9 mouse cellular contexts compared by ENCODE assay signal in the genomic region with DNA sequence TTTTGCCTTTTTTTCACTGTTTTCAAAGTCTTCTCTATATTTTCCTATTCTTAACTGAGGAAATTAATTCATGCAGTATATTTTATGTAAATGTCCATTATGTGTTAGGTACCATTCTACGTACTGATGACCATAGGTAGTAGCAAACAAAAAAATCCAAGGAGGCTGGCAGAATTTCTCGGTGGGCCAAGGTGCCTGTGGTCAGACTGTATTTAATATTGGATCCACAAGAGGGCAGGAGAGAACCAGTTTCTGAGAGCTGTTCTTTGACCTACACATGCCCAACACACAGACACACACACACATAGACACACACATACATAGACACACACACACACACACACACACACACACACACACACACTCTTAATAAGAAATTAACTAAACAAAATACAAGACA. TPM values are rescaled to one million over a fixed set of nuclear protein-coding genes. Genes with fewer than 3 reads are reported as not detected.
A peak's percentile ranks its signal among the peaks of the same experiment; 100 is the strongest.
DNase-seq lines count a peak whose midpoint lies in the region; ATAC-seq and TF ChIP-seq lines count a peak whose summit lies in the region.
"Had no signal": no experiment of that assay in that cellular context is flagged by ENCODE, and none has a peak within 500 bp of the region (broad histone marks: within the 10 kb centered on the region; RNA-seq: fewer than 3 reads in every experiment).

No protein-coding gene starts in this region.

- peak; percentile 35 for TF ChIP-seq CTCF in left cerebral cortex, adult 2 months (IDR thresholded peaks at IDR 0.05)

- H3K27ac ChIP-seq in left cerebral cortex, adult 2 months = no peak overlapping the region
- no peak overlapping the region for H3K27ac ChIP-seq in midbrain, embryonic 14.5 days (replicated peaks; ENCODE audit: low read depth, low read length)

- H3K36me3 ChIP-seq in midbrain, embryonic 14.5 days (ENCODE audit: control insufficient read depth, insufficient read depth, low read length) = no peaks in the 10 kb centered on the region

- no peaks in the 10 kb centered on the region for H3K4me1 ChIP-seq in midbrain, embryonic 14.5 days (ENCODE audit: control insufficient read depth, insufficient read depth, low read length)

- WGBS in midbrain, embryonic 14.5 days = 61% methylated on average over 2 of the region's 2 CpGs

- no peak overlapping the region for H3K4me3 ChIP-seq in left cerebral cortex, adult 2 months
- H3K4me3 ChIP-seq in midbrain, embryonic 14.5 days (replicated peaks; ENCODE audit: low read depth, low read length) = no peak overlapping the region

- ATAC-seq in midbrain, embryonic 14.5 days (ENCODE audit: low FRiP score, low TSS enrichment) = no peak
- no peak for ATAC-seq in erythroblast, adult 5-6 weeks (replicated peaks; ENCODE audit: low FRiP score, poor library complexity, severe bottlenecking)

- H3K4me2 ChIP-seq in midbrain, embryonic 14.5 days (ENCODE audit: low read length) = no peak overlapping the region

- no peak overlapping the region for H3K9ac ChIP-seq in midbrain, embryonic 14.5 days (replicated peaks; ENCODE audit: low read length)

- intact Hi-C loops in left cerebral cortex, adult 2 months (cut with DNase I) = loop anchor here (1.0 to 5.0 kb wide), 3 partner anchors 16 to 598 kb away; no protein-coding TSS in a partner anchor
- intact Hi-C loops in left cerebral cortex, postnatal 4 days (cut with DNase I) = no loop called here

- peak; percentile 2 for DNase-seq in adrenal gland, postnatal 10 days
- no peak for DNase-seq in adrenal gland, postnatal 25 days
- DNase-seq in left cerebral cortex, adult 2 months (ENCODE audit: extremely low spot score in 1 of 2, low spot score in 2 of 2) = no peak
- DNase-seq in left cerebral cortex, postnatal 4 days = no peak
- peak; percentile 4 for DNase-seq in c-Kit-positive CD71-positive TER-119-positive erythroid progenitor cells, embryonic 14.5 days (ENCODE audit: low spot score)
- peak; percentile 69 for DNase-seq in midbrain, embryonic 14.5 days
- no peak for DNase-seq in layer of hippocampus, adult 9-11 months
- DNase-seq: gastrocnemius, postnatal 36 days had no signal

- H3K9me3 ChIP-seq in midbrain, embryonic 14.5 days (ENCODE audit: control insufficient read depth, low read length) = no peaks in the 10 kb centered on the region

- H3K27me3 ChIP-seq in midbrain, embryonic 14.5 days (ENCODE audit: control insufficient read depth, insufficient read depth, low read length) = no peaks in the 10 kb centered on the region

RNA-seq across cellular contexts. Expression of gene Sdhaf3, which starts 48.2 kb away (rescaled TPM):
- total RNA-seq in adrenal gland, postnatal 10 days (2021) = 1 to 10 TPM; 5.2 to 6.0 TPM
- total RNA-seq in adrenal gland, postnatal 25 days (2021) = 6.4 and 6.8 TPM in 2 replicates
- total RNA-seq in left cerebral cortex, adult 2 months (2021) = 1 to 10 TPM; 6.0 to 6.3 TPM
- 1 to 10 TPM; 4.3 to 4.8 TPM for total RNA-seq in left cerebral cortex, postnatal 4 days (2021)
- polyA plus RNA-seq in midbrain, embryonic 14.5 days (2014; fragmentation: Nextera tagmentation; extraction: Ambion mirVana) = 7.1 and 7.3 TPM in 2 replicates
- total RNA-seq in erythroblast, adult 5-6 weeks (2015; ENCODE audit: low replicate concordance) = 0.63 TPM in 1 of 2 replicates, not detected in the other
- total RNA-seq in erythroblast, adult 5-6 weeks (2017; ENCODE audit: low replicate concordance) = 0.70 TPM in 1 of 2 replicates, not detected in the other

Comparison
In these comparisons a context has a peak if more than half of its experiments do, and no peak if none do; other contexts are left out.
1. DNase-seq: peak in adrenal gland, postnatal 10 days (single experiment), c-Kit-positive CD71-positive TER-119-positive erythroid progenitor cells, embryonic 14.5 days (single experiment) and midbrain, embryonic 14.5 days (single experiment); none in adrenal gland, postnatal 25 days (single experiment), left cerebral cortex, adult 2 months (0 of 2), left cerebral cortex, postnatal 4 days (single experiment) and layer of hippocampus, adult 9-11 months (single experiment).